Mouse (Mus musculus) heart, adult 18-20 months (tissue): ENCODE data around the gene Podxl. TPM values are rescaled to one million over a fixed set of nuclear protein-coding genes. Genes with fewer than 3 reads are reported as not detected.

ENCODE experiments used
- DNase-seq, 2 experiments: peaks; one replicate each; pipeline ENCODE4 v3.0.0; 2021 to 2022; ENCODE audit warnings: mixed read lengths in 1 of 2
- long read RNA-seq, 2 experiments: library from polyadenylated mRNA; stranded (forward); transcript quantifications; one replicate each; pipeline ENCODE4 v2.0.0; 2021
- total RNA-seq, 2 experiments: library from RNA; stranded (reverse); gene quantifications; 2 replicates each; pipeline ENCODE4 v1.2.3; 2021

The Podxl gene
- 10 to 100 TPM; 54.1 to 56.9 TPM for total RNA-seq
- long read RNA-seq, experiment 1, full-length matches to known transcripts, result 4 of 22 reads
- long read RNA-seq, experiment 1, partial matches to known transcripts, result 1 of 22 reads
- long read RNA-seq, experiment 1, other reads (novel, unspliced or antisense), result 17 of 22 reads
- long read RNA-seq, experiment 2, full-length matches to known transcripts, result 1 of 19 reads
- long read RNA-seq, experiment 2, partial matches to known transcripts, result 0 of 19 reads
- long read RNA-seq, experiment 2, other reads (novel, unspliced or antisense), result 18 of 19 reads

GRCm38 (mm10) chr6:31563235-31564181, at the start of gene Podxl:
Podxl (minus strand) TSS chr6:31563981.
- DNase-seq, result peak; percentile 85 to 90

- DNase-seq, result peak in 1 of 2 experiments; percentile 45
These were observed 48.9 kb upstream of the Podxl start for GRCm38 (mm10) chr6:31612560-31613270.

- peak in 1 of 2 experiments; percentile 33 for DNase-seq
These were observed 42.6 kb upstream of the Podxl start for GRCm38 (mm10) chr6:31606429-31606828.

- DNase-seq, result no peak
These were observed 41.0 kb upstream of the Podxl start for GRCm38 (mm10) chr6:31604629-31605265.

GRCm38 (mm10) chr6:31602489-31602888, 38.7 kb upstream of the Podxl start:
- DNase-seq, result no peak

DNA sequence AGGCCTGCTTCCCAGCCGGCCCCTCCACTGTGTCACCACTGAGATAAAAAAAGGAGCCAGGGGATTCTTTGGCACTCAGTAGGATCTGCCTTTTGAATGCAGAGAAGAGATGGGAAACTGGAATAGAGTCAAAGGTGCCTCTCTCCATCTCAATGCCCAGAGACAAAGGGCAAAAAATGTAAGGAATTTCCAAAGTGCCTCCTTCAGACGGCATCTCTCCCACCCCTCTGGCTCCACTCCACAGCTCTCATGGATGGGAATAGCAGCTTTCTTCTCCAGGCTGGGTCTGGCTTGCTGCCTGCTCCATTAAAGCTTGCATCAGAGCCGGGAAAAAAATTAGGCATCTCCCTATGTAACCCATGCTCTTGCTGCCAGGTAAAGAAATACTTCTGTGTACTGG, 37.4 kb upstream of the Podxl start:
- DNase-seq, result peak in 1 of 2 experiments; percentile 53

DNA sequence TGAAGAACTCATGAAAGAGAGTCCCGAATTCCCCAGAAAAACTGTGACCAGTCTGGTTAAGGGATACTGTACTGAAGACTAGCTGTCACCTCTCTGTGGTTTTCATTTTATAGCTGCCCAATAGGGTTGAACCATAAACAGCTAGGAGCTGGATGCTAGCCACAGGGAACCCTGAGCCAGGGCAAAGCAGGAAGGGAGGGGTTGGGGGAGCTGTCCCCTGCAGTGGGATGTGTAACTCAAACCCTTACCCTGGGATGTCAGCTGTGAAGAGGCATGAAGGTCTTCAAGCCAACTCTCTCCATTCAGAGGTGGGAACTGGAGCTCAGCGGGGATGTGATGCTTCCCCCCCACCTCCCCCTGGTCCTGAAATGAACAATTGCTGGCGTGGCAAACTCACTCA, 36.1 kb upstream of the Podxl start:
- DNase-seq, result peak in 1 of 2 experiments; percentile 20

DNA sequence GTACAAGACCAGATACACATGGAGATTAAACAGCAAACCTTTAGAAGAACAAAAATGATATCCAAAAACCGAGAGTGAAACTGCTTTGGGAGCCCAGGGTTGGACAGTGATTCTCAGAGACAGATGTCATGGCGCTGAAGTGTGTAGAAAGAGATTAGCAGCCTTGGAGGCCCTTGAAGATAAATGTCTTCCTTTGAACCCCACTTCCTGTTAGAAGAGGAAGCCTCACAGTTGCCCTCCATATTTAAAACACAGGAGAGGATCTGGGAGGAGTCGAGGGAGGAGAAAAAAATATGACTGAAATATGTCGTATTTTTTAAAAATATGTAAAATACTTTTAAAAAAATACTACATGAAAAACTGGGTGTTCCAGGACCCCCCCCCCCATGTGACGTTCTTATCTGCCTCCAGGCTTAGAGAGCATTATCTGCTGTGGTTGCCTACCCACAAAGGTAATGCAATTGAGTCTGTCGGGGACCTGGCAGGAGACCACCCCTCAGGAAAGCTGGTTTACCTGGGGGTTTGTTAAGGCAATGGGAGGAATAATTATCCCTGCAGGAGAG, 34.6 kb upstream of the Podxl start:
- no peak for DNase-seq

DNA sequence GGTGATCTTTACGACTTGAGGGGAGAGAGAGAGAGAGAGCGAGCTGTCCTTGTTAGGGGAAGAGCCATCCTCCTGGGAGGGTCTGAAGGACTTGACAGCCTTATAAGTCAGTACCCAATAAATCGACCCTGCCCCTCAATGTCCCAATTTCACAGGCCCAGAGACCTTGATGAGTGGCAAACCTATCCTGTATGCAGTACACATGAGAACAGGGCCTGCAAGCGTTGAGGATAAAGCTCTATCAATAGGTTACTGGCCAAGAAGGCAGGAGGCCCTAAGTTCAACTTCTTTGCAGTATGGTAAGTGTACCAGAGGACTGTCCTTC, 33.3 kb upstream of the Podxl start:
- DNase-seq, result no peak

GRCm38 (mm10) chr6:31596346-31597135, 32.8 kb upstream of the Podxl start:
- DNase-seq, result peak; percentile 52 to 66

DNA sequence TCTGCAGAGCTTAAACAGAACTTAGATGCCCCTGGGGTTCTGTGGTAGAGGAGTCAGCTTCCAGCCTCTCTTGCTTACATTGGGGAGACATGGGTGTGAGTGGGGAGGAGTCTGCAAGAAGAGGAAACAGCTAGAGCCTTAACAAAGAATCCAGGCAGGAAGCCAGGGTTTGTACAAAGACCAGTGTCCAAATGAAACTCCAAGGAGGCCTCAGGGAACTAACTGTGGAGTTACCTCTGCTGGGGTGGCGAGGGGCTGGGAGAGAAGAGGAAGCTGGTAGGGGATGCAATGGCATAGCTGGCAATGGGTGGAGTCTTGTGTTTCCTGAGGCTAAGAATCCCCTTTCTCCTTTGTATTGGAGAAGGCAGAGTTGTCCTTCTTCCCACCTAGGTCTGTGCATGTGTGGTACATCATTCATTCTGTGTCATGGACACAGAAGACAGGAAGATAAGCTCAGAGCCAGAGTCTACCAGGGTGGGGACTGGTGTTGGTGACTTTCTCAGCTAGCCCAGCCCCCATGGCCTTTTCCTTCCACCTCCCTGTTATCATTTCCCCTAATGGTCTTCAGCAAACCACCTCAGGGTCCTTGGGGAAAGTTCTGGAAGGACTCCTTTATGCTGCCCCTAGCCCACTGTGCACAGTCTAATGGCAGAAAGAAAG, 28.9 kb upstream of the Podxl start:
- peak; percentile 48 to 80 for DNase-seq

- DNase-seq, result no peak
These were observed 28.3 kb upstream of the Podxl start for GRCm38 (mm10) chr6:31592128-31592527.

- no peak for DNase-seq
These were observed 27.9 kb upstream of the Podxl start for GRCm38 (mm10) chr6:31591676-31592075.

DNA sequence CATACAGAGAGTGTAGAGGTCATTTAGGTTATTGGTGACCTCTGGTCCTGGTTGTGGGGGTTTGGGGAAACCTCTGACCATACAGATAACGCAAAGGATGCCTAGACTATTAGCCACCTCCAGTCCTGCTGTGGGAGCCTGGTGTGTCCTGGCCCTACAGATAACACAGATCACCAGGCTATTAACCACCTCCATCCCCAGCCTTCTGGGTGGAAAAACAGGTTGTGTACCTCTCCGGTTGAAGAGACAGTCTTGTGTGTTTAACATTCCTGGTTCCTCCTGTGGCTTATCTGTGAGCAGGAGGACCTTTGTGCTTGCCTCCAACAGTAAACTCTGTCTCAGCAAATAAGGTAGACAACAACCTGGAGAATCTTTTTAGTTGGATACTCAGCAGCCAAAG, 27.0 kb upstream of the Podxl start:
- no peak for DNase-seq

- DNase-seq, result peak in 1 of 2 experiments; percentile 75
These were observed 25.5 kb upstream of the Podxl start for GRCm38 (mm10) chr6:31589268-31589667.

- no peak for DNase-seq
These were observed 23.9 kb upstream of the Podxl start for GRCm38 (mm10) chr6:31587655-31588054.

DNA sequence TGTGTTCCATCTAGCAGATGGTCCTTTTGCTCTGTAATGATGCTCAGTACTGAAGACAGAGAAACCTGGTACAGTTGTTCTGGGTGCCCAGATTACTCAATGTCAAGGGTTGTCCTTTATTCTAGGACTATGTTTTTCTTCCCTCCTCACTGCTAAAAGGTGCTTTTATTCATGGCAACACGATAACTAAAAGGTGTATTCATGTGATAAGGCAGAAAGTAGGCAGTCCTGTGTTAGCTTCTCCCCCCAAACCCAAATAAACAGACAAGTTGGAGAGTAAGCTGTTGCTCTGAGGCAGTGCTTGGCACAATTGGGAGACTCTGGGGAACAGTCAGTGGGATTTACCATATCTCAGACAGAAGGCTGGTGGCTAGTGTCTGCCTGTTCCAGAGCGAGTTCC, 22.3 kb upstream of the Podxl start:
- DNase-seq, result no peak

DNA sequence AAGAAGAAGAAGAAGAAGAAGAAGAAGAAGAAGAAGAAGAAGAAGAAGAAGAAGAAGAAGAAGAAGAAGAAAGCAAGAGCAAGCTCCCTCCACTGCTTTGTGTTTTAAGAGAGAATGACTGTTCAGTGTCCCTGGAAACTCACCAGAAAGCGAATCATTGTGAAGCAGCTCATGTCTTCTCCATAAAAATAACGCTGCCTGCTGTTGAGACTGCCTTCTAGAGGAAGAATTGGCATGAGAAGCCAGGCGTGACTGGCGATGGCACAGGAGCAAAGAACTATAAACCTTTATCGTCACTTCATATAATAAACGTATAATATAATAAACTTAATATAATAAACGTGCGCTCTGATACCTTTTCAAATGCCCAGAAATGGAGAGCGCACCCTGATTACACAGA, 12.4 kb upstream of the Podxl start:
- DNase-seq, result no peak

GRCm38 (mm10) chr6:31575063-31575462, 11.3 kb upstream of the Podxl start:
- DNase-seq, result no peak

DNA sequence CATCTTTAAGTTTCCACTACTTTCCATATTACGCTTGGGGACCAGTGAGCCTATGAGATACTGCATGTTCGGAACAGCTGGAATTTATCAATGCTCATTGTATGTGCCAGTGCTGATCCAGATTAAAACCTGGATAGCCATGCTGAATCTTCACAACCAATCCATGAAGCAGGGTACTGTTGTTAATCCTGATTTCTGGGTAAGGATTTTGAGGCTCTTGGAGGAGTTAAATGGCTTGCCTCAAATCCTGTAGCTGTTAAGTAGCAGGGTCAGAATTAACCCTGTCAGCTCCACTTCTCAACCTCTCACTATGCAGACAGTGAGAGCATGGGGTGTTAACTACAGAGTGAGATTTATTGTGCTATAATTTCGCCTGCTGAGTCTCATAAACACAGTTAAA, 7.7 kb upstream of the Podxl start:
- DNase-seq, result no peak
